Mouse (Mus musculus) intestine, embryonic 16.5 days (tissue): Measurements from ENCODE around the gene Ecel1. TPM values are rescaled to one million over a fixed set of nuclear protein-coding genes. Genes with fewer than 3 reads are reported as not detected.

Source experiments
- ATAC-seq: fragments of 200-750 bp; cut with Nextera tagmentation; 2 replicates; pipeline ENCODE4 v1.8.0; 2017; ENCODE audit warnings: moderate TSS enrichment, moderate library complexity
- H3K27ac ChIP-seq: fragments of 300-500 bp; sonication (generic); 2 replicates; pipeline ENCODE4 v1.5.1; 2014; ENCODE audit warnings: mild to moderate bottlenecking, low read length
- H3K27me3 ChIP-seq: fragments of 300-500 bp; sonication (generic); replicated peaks from 2 replicates; pipeline ENCODE4 v1.6.1; 2014; ENCODE audit warnings: low read length, control low read depth, mixed read lengths; ENCODE audit not compliant: control insufficient read depth, insufficient read depth
- H3K36me3 ChIP-seq: fragments of 300-500 bp; sonication (generic); 2 replicates; pipeline ENCODE4 v1.6.1; 2014; ENCODE audit warnings: low read length, control low read depth; ENCODE audit not compliant: control insufficient read depth, insufficient read depth
- H3K4me1 ChIP-seq: fragments of 300-500 bp; sonication (generic); 2 replicates; pipeline ENCODE4 v1.6.1; 2014; ENCODE audit warnings: low read length, control low read depth, mixed read lengths; ENCODE audit not compliant: control insufficient read depth, insufficient read depth
- H3K4me2 ChIP-seq: fragments of 300-500 bp; sonication (generic); 2 replicates; pipeline ENCODE4 v1.6.1; 2014; ENCODE audit warnings: low read depth, low read length, control low read depth
- H3K4me3 ChIP-seq: fragments of 300-500 bp; sonication (generic); 2 replicates; pipeline ENCODE4 v1.5.1; 2014; ENCODE audit warnings: mild to moderate bottlenecking, low read length
- H3K9ac ChIP-seq: fragments of 300-500 bp; sonication (generic); 2 replicates; pipeline ENCODE4 v1.6.1; 2014; ENCODE audit warnings: low read depth, low read length
- H3K9me3 ChIP-seq: fragments of 300-500 bp; sonication (generic); 2 replicates; pipeline ENCODE4 v1.6.1; 2016; ENCODE audit warnings: low read length, control low read depth; ENCODE audit not compliant: control insufficient read depth
- WGBS: fragments of 180-500 bp; shearing (Covaris S2); extraction: QIAGEN DNeasy Blood & Tissue Kit; methylation state at CpG from one replicate; pipeline ENCODE4 v1.1.7; 2014; 5-methylcytosine and 5-hydroxymethylcytosine counted together
- polyA plus RNA-seq: library from polyadenylated mRNA; unstranded; fragments of >200 nt; fragmentation: Nextera tagmentation; extraction: Ambion mirVana; gene quantifications from 2 replicates; pipeline ENCODE4 v1.2.1, GENCODE M21; 2015

The Ecel1 gene
- polyA plus RNA-seq, 1 experiment from 2014 or later: 0.95 TPM

DNA sequence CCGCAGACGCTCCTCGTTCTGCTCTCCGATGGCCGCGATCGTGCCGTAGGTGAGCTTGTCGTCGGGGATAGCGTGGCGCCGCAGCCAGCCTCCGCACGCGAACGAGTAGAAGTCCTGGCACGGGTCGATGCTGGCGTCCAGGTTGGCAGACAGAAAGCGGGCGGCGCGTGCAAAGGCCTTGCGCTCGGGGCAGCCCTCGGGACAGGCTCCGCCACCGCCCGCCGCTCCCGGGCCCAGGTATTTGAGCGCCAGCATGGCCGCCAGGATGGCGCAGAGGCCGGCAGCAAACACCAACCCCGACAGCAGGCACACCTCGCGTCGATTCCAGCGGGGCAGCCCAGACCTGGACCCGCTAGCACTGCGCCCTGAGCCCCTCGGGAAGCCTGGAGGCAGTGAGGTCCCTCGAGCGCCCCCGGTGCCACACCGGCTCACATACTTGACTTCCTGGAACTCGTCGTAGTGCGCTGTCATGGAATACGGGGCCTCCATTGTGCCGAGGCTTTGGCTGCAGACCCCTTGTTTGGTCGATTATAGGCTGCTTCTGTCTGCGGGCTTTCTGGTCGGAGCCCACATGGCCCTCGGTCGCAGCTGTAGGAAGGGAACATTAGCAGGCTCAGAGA is 1.7 kb downstream of the Ecel1 start:
- WGBS: 2% methylated on average over 58 of the region's 58 CpGs
- H3K9me3 ChIP-seq: no peaks in the 10 kb centered on the region
- H3K4me1 ChIP-seq: peaks cover 16% of the 10 kb centered on the region
- H3K4me2 ChIP-seq: peak overlapping the region; percentile 58
- no peak overlapping the region for H3K9ac ChIP-seq
- no peak for ATAC-seq
- no peaks in the 10 kb centered on the region for H3K36me3 ChIP-seq
- H3K27ac ChIP-seq: no peak overlapping the region
- peak overlapping the region; percentile 44 for H3K4me3 ChIP-seq
- H3K27me3 ChIP-seq: peaks cover 81% of the 10 kb centered on the region

DNA sequence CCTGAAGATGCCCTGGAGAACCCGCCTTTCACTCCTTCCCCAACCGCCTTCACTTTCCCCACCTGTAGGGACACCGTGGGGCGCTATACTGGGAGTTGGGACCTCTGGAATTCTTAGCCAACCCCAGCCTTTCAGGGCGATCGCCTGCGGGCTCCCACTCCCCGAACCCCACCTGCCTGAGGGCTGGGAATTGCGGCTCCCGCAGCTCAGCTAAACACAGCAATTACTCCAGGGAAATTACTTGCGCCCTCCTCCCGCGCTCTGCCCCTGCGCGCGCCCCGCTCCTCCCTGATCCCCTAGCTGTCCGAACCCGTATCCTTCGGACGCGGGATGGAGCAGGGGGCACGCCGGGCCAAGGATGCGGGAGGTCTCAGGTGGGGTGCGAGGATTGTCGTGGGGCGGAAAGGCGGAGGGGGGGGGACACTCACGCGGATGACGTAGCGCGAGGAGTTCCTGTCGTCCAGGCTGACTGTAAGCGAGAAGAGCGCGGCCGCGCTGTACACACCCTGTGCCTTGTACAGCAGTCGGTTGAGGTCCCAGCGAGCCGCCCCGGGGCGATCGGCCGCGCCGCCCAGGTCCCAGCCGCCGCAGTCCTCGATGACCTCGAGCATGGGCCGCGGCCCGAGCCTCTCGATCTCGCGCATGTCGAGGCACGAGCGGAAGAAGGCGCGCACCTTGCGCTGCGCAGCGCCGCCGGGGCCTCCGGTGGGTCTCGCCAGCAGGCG is 2.4 kb downstream of the Ecel1 start:
- no peak overlapping the region for H3K9ac ChIP-seq
- WGBS: under 1% methylated on average over 72 of the region's 72 CpGs

GRCm38 (mm10) chr1:87151286-87151685 is 5.0 kb downstream of the Ecel1 start:
- H3K27me3 ChIP-seq: peaks cover 61% of the 10 kb centered on the region
- no peak overlapping the region for H3K4me3 ChIP-seq
- no peak for ATAC-seq
- no peaks in the 10 kb centered on the region for H3K9me3 ChIP-seq
- peaks cover 16% of the 10 kb centered on the region for H3K4me1 ChIP-seq
- H3K9ac ChIP-seq: no peak overlapping the region
- WGBS: 79% methylated on average over 6 of the region's 6 CpGs
- no peaks in the 10 kb centered on the region for H3K36me3 ChIP-seq
- no peak overlapping the region for H3K4me2 ChIP-seq
- H3K27ac ChIP-seq: no peak overlapping the region

More for the DNA sequence above, 2.4 kb downstream of the Ecel1 start:
- Histone ChIP-seq H3K9me3 (no peaks in the 10 kb centered on the region), H3K27me3 (peaks cover 81% of the 10 kb centered on the region), H3K4me3 (peak overlapping the region; percentile 44), H3K27ac (no peak overlapping the region), H3K4me2 (peak overlapping the region; percentile 58), H3K4me1 (peaks cover 16% of the 10 kb centered on the region), H3K36me3 (no peaks in the 10 kb centered on the region)
- no peak for ATAC-seq

GRCm38 (mm10) chr1:87149422-87149821 is 6.9 kb downstream of the Ecel1 start:
- Histone ChIP-seq H3K4me1 (peaks cover 8% of the 10 kb centered on the region), H3K9ac (no peak overlapping the region), H3K27me3 (peaks cover 42% of the 10 kb centered on the region), H3K27ac (no peak overlapping the region), H3K36me3 (no peaks in the 10 kb centered on the region), H3K4me2 (no peak overlapping the region), H3K4me3 (no peak overlapping the region), H3K9me3 (no peaks in the 10 kb centered on the region)
- no peak for ATAC-seq
- WGBS: 41% methylated on average over 13 of the region's 13 CpGs

- Histone ChIP-seq H3K27ac (no peak overlapping the region), H3K27me3 (no peaks in the 10 kb centered on the region), H3K36me3 (no peaks in the 10 kb centered on the region), H3K4me3 (no peak overlapping the region), H3K4me2 (no peak overlapping the region), H3K9ac (no peak overlapping the region), H3K4me1 (peaks cover 3% of the 10 kb centered on the region; the same call in 1 of the 2 replicates), H3K9me3 (no peaks in the 10 kb centered on the region)
- ATAC-seq: no peak
- 70% methylated on average over 10 of the region's 10 CpGs for WGBS
Observed at GRCm38 (mm10) chr1:87143141-87143540, 13.2 kb downstream of the Ecel1 start.

DNA sequence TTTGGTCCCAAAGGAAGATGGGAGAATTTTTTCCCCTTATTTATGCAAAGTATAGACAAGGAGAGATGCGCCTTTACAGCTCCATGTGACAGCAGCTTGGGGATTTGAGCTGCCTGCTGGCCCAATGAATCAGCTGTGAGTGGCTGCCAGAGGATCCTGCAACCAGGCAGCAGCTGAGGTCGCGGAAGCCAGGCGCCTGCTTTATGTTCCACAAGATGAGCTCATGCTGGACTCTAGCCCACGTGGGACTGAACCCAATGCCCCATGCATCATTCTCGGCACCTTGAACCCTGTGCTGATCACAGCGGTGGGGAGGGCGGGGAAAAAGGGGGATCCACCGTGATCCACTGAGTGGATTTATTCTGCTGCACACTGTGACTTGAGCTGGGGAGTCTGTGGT is 13.9 kb downstream of the Ecel1 start:
- Histone ChIP-seq H3K27me3 (no peaks in the 10 kb centered on the region), H3K36me3 (no peaks in the 10 kb centered on the region), H3K9ac (no peak overlapping the region), H3K4me1 (peaks cover 3% of the 10 kb centered on the region; the same call in 1 of the 2 replicates), H3K4me3 (no peak overlapping the region), H3K9me3 (no peaks in the 10 kb centered on the region), H3K4me2 (no peak overlapping the region), H3K27ac (no peak overlapping the region)
- WGBS: 56% methylated on average over 9 of the region's 9 CpGs
- ATAC-seq: 0 out of 2 replicates have a peak, but pooled peaks have one; percentile 28

GRCm38 (mm10) chr1:87141550-87141949 is 14.8 kb downstream of the Ecel1 start:
- Histone ChIP-seq H3K4me2 (no peak overlapping the region), H3K27ac (no peak overlapping the region), H3K27me3 (no peaks in the 10 kb centered on the region), H3K36me3 (no peaks in the 10 kb centered on the region), H3K9ac (no peak overlapping the region), H3K4me1 (peaks cover 3% of the 10 kb centered on the region; the same call in 1 of the 2 replicates), H3K4me3 (no peak overlapping the region), H3K9me3 (no peaks in the 10 kb centered on the region)
- ATAC-seq: no peak
- 81% methylated on average over 4 of the region's 4 CpGs for WGBS

DNA sequence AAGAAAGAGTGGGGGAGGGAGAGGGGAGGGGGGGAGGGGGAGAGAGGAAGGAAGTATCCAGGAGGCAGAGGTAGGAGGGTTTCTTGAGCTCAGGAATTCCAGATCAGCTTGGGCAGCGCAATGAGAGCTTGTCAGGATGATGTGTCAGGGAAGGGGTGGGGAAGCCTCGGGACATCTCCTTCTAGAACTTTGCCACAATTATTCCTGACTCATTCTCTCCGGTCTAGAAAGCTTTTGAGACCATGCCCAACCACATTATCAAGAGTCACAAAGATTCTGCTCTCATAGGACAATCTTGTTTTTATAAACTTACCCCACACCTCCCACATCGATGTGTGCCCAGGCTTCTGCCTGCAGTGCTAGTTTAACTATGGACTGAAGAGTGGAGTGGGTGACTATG is 24.5 kb downstream of the Ecel1 start:
- ATAC-seq: no peak
- WGBS: 81% methylated on average over 4 of the region's 4 CpGs
- 0 out of 2 replicates have a peak, but pooled peaks cover 4% of the 10 kb centered on the region for H3K4me1 ChIP-seq

GRCm38 (mm10) chr1:87127206-87128030 is 28.9 kb downstream of the Ecel1 start:
- peaks cover 6% of the 10 kb centered on the region; the same call in 1 of the 2 replicates for H3K4me1 ChIP-seq
- no peak overlapping the region for H3K27ac ChIP-seq
- peaks cover 23% of the 10 kb centered on the region for H3K27me3 ChIP-seq
- H3K36me3 ChIP-seq: no peaks in the 10 kb centered on the region
- 12% methylated on average over 39 of the region's 43 CpGs for WGBS
- H3K4me3 ChIP-seq: no peak overlapping the region; the same call in 1 of the 2 replicates
- no peaks in the 10 kb centered on the region for H3K9me3 ChIP-seq
- no peak overlapping the region for H3K9ac ChIP-seq
- peak overlapping the region; percentile 19; the same call in 1 of the 2 replicates for H3K4me2 ChIP-seq
- ATAC-seq: 0 out of 2 replicates have a peak, but pooled peaks have one; percentile 11

More for the DNA sequence above, 24.5 kb downstream of the Ecel1 start:
- no peak overlapping the region for H3K4me3 ChIP-seq
- no peak overlapping the region for H3K27ac ChIP-seq
- no peaks in the 10 kb centered on the region for H3K9me3 ChIP-seq
- H3K27me3 ChIP-seq: peaks cover 16% of the 10 kb centered on the region
- H3K4me2 ChIP-seq: no peak overlapping the region
- H3K36me3 ChIP-seq: no peaks in the 10 kb centered on the region
- H3K9ac ChIP-seq: no peak overlapping the region
